Mouse (Mus musculus): ENCODE measurements at regions not wholly inside any gene's neighbourhood (a gene's known extent, or its start where the extent isn't known, plus 50 kb on each side); places are given as distances from the start of the nearest gene placed in this dataset.
"Not testable (repeated sequence)": the region's sequence is repeated elsewhere in the genome, so short reads cannot be mapped to it uniquely, and the experiment has no call there.

- DNase-seq (ENCODE audit: low read depth in 1 of 2, low spot score in 2 of 2), result no peak
Observed at GRCm38 (mm10) chr2:17850741-17851140, 119.5 kb upstream of the Nebl start.

GRCm38 (mm10) chr2:17849267-17849666 is 118.0 kb upstream of the Nebl start:
- no peak for DNase-seq (ENCODE audit: low read depth in 1 of 2, low spot score in 2 of 2)

GRCm38 (mm10) chr2:17845447-17846092 is 114.3 kb upstream of the Nebl start:
- not testable (repeated sequence) for DNase-seq (ENCODE audit: low read depth in 1 of 2, low spot score in 2 of 2)

GRCm38 (mm10) chr2:17844662-17845446 is 113.6 kb upstream of the Nebl start:
- no peak for DNase-seq (ENCODE audit: low read depth in 1 of 2, low spot score in 2 of 2)

GRCm38 (mm10) chr2:17841963-17842362 is 110.7 kb upstream of the Nebl start:
- no peak for DNase-seq (ENCODE audit: low read depth in 1 of 2, low spot score in 2 of 2)

- DNase-seq (ENCODE audit: low read depth in 1 of 2, low spot score in 2 of 2), result no peak
Observed at GRCm38 (mm10) chr2:17841546-17841945, 110.3 kb upstream of the Nebl start.

- no peak for DNase-seq (ENCODE audit: low read depth in 1 of 2, low spot score in 2 of 2)
Observed at GRCm38 (mm10) chr2:17840941-17841498, 109.8 kb upstream of the Nebl start.

GRCm38 (mm10) chr2:17839649-17840048 is 108.4 kb upstream of the Nebl start:
- DNase-seq (ENCODE audit: low read depth in 1 of 2, low spot score in 2 of 2), result no peak

- DNase-seq (ENCODE audit: low read depth in 1 of 2, low spot score in 2 of 2), result no peak
Observed at GRCm38 (mm10) chr2:17838859-17839581, 107.8 kb upstream of the Nebl start.

- no peak for DNase-seq (ENCODE audit: low read depth in 1 of 2, low spot score in 2 of 2)
Observed at GRCm38 (mm10) chr2:17838381-17838680, 107.1 kb upstream of the Nebl start.

- no peak for DNase-seq (ENCODE audit: low read depth in 1 of 2, low spot score in 2 of 2)
Observed at GRCm38 (mm10) chr2:17837541-17838380, 106.5 kb upstream of the Nebl start.

- DNase-seq (ENCODE audit: low read depth in 1 of 2, low spot score in 2 of 2), result no peak
Observed at GRCm38 (mm10) chr2:17832726-17833125, 101.5 kb upstream of the Nebl start.

GRCm38 (mm10) chr2:17830216-17830615 is 99.0 kb upstream of the Nebl start:
- no peak for DNase-seq (ENCODE audit: low read depth in 1 of 2, low spot score in 2 of 2)

- no peak for DNase-seq (ENCODE audit: low read depth in 1 of 2, low spot score in 2 of 2)
Observed at GRCm38 (mm10) chr2:17825271-17825670, 94.0 kb upstream of the Nebl start.

GRCm38 (mm10) chr2:17824176-17824575 is 92.9 kb upstream of the Nebl start:
- DNase-seq (ENCODE audit: low read depth in 1 of 2, low spot score in 2 of 2), result no peak

- DNase-seq (ENCODE audit: low read depth in 1 of 2, low spot score in 2 of 2), result no peak
Observed at GRCm38 (mm10) chr2:17822621-17823006, 91.3 kb upstream of the Nebl start.

- no peak for DNase-seq (ENCODE audit: low read depth in 1 of 2, low spot score in 2 of 2)
Observed at GRCm38 (mm10) chr2:17821878-17822620, 90.8 kb upstream of the Nebl start.

GRCm38 (mm10) chr2:17811943-17812670 is 80.8 kb upstream of the Nebl start:
- no peak for DNase-seq (ENCODE audit: low read depth in 1 of 2, low spot score in 2 of 2)

Measured in monocyte, adult 2 months (primary cell).